Mouse (Mus musculus) right cerebral cortex, postnatal 14 days (tissue): ENCODE results near the gene Dop1a.

Experiments used
- DNase-seq: peaks from one replicate; pipeline ENCODE4 v3.0.0; 2022

Gene Dop1a

DNA sequence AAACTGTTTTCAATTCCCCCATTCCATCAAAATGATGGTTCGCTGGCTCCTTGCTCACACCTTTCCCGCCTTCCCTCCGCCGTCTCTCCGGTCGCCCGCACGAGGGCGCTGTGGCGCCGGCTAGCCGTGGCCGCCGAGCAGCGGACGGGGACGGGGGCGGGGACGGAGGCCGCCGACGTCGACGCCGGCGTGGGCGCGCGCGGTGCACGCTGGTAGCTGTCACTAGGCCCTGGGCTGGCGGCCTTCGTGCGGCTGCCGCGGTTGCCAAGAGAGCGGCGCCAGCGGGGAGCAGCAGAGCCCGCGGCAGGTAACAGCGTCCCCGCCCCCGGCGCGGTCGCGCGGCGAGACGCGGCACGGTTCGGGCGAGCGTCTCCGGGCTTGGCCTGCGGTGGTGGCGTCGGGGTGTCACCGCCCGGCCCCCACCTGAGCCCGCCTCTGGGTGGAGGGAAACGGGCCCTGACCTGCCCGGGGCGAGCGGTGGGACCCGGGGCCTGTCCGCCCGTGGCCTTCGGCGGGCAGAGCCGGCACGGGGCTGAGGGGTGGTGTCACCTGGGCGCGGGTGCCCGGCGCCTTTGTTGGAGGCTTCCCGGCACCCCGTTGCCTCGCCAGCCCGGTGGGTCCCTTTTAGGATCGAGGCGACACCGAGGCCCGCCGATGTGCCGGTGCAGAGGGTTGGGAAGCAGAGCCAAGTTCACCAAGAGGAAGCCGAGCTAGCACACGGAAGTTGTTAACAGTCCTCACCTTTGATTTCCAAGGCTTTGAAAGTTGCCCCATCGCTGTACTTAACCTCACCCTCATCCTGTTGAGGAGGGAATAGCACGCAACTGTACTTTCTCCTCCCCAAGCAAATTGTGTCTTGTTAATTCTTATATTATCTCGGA lies at the start of gene Dop1a:
Gene Dop1a (plus strand): TSS at position 165 of the 881 bp plus-strand sequence.
- DNase-seq, result peak; percentile 92

DNA sequence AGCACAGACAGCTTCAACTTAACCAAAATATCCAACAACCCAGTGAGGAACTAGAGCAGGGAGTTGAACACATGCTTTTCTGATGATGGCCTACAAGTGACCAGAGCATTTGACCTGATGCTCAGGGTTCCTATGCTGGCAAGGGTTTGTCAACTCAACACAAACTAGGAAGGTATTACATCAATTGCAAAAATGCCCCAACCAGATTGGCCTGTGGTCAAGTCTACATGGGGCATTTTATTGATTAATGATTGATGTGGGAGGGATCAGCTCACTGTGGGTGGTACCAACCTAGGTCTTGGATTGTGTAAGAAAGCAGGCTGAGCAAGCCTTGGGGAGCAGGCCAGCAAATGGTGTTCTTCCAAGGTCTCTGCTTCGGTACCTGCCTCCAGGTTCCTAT lies 49.0 kb upstream of the Dop1a start:
- DNase-seq, result no peak

DNA sequence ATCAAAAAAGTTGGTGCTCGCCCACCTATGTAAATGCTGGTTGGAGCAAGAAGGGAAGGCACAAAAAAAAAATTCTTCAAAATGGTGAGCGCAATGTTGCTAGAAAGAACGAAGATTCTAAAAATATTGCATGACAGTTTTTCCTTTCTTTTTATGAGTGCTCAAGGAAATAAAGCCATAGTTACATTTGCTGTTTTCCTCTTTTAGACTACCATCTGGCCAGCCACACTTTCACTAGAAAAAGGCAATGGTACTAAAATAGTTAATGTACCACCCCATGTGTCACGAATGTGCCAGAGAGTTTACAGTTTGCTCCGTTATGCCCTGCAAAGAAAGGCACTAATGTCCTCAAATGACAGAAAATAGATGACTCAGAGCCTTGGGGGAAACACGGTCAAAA lies 47.6 kb upstream of the Dop1a start:
- no peak for DNase-seq

DNA sequence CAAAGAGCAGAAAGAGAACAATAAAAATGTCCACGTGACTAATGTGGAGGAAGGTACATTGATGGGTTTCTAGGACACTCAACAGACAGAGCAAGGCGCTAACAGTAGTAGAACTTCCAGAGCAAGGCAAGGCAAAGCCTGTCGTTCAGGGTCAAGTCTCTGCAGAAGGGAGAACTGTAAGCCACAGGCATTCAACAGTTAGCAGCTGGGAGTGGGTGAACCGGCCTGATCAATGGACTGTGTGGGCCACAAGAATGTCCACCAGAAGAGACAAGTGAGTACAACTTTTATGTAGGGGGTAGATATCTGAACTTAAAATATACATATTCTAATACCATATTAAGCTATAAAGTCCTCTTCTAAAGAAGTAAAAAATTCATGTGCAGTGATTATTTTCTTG lies 43.6 kb upstream of the Dop1a start:
- DNase-seq, result no peak

DNA sequence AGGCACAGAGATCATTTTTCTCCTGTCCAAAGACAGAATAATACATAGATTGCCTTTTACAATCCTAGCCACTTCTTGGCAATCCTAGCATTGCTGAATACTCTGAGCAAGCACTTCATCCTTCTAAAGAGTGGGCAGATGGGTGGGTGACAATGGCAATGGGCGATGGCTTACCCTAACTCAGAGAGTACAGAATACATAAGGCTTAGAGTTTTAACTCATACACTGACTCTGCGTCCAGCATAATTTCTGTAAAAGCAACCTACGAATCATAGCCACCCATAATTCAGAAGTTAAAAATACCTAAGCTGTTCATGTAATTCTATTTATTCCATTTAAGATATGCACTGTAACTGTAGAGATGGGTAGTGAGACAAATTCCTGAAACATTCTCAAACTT lies 31.4 kb upstream of the Dop1a start:
- DNase-seq, result no peak

DNA sequence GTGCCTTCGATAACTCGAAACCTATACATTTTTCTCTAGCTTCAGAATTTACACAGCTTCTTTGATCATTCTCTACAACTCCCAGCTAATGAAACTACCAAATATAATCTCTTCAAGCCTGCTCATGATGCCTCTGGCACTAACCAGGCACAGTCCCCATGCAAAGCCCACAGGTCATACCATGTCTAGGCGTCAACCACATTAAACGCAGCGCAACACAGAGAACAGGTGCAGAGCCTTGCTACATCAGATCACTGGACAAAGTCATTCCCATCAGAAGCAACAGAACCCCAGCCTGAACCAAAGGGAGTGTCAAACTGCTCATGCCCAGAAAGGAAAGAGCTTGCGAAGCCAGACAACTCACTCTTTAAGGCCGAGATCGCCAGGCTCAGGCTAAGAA lies 30.3 kb upstream of the Dop1a start:
- no peak for DNase-seq

DNA sequence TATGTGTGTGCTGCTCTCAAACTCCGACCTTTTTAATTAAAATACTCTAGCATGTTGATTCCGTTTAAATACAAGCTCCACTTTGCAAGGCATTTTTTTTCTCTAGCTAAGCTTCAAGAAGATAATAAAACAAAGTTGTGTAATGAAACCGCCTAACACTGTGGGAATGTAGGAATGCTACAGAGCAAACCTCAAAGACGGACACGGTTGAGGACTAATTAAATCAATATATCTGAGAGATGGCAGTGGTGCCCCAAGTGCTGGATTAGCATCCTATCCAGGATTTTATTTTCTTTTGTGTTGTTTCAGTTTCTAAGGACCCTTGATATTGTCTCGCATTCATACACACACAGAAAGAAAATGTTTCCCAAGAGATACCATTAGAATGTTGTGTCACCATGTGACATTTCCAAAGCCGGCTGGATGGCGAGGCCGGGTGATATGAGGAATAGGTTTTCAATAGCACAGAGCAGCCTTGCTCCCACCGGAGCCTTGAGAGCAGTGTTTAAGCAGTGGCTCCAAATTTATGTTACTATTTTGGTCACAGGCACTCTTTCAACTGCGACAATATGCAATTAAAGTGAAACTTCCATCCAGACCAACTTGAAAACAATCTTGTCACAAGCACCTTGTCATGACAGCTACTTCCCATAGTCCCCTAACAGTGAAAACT lies 28.5 kb upstream of the Dop1a start:
- no peak for DNase-seq

DNA sequence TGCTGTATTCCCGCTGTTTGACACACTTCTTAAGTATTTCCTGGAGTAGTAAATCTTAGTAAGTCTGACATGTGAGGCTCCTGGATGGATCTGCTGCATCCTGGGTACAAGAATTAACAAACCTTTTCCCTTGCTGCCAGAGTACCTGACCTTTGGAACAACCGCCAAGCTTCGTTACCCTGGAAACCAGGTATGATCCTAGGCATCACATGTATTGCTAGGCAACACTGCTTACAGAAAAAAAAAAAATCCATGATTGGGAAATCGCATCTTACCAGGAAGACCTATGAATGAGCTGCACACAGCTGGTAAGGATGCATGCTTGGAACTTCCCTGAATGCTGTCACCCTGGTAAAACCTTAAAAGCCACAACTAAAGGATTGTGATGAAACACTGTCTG lies 24.7 kb upstream of the Dop1a start:
- DNase-seq, result no peak

DNA sequence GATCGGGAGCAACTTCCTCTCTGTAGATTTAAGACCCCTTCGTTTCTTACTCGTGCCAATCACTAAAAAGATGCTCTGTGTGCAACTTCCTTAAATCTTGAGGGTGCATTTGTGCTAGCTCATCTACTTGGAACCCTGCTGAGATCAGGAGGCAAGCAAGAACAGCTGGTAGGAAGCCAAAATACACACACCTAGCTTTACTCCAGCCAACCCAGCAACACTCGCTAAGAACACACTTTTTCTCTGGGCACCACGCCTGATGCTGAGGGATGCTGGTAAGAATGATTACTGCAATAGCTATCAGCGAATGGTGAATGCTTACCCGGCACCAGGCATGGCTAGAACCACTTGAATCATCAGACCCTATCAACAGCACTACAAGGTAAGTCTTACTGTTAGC lies 20.1 kb upstream of the Dop1a start:
- DNase-seq, result no peak

DNA sequence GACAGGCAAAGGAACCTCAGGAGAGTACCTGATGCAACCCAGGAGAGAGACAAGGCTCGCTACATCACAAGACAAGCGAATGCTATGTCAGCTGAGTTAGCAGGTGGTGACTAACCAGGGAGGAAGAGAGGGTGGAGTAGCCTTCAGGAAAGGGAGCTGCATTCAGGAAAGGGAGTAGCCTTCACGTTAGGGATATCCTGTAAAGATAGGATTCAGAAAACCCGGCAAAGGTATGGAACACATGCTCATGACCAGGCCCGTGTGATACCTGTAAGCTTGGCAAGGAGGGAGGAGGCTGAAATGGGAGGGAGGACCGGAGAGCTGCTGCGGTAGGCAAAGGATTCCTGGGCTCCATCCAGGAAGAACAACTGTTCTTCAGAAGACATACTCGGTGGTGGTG lies 19.5 kb upstream of the Dop1a start:
- no peak for DNase-seq

DNA sequence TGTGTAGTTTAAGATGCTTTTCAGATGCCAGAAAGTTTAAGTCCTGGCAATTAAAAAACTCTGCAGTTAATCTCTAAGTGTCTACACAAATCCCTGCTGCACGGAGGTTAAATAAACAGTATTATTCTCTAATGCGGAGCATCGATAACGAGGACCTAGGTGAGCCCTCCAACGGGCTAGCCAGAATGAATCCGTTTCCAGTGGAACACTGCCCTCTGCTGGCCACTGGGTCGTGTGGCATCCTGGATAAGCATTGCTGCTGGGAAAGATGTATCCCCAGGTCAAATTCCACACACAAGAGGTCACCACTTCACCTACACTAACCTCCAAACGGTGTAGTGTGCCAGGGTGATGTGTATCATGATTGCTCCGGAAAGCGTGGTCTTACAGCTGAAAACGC lies 17.4 kb upstream of the Dop1a start:
- peak; percentile 81 for DNase-seq

DNA sequence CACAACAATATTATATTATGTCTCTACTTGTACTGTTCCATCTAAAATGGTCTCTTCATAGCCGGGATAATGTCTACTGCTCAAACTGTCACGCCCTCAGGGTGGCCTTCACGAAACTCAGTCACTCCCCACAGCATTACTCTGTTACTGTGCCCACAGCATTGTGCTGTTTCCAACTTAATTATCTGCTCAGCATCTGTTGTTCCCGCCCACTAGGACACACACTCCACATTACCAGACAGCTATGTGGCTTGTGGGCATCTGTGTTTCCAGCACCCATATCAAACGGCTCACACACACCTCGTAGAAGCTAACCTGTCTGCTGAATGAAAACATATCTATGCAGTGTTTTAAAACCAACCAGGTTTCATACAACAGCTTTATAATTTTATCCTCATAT lies 15.9 kb upstream of the Dop1a start:
- no peak for DNase-seq

DNA sequence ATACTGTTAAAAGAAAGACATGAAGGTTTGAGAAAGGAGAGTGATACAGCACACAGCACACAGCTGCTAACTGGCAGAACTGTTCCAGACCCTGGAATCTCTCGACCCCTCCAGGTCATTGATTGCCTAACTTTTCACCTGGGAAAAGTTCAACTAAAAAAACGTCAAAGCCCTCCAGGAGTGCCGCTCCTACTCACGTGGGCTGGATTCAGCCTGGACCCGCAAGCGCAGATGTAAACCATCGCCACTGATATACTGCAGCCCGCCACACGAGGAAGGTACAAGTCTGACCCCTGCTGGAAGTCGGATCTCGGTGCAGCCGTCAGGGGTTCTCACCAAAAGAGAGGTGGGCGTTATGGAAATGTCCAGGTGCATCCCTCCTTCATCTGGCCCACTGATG lies 15.3 kb upstream of the Dop1a start:
- DNase-seq, result peak; percentile 65

DNA sequence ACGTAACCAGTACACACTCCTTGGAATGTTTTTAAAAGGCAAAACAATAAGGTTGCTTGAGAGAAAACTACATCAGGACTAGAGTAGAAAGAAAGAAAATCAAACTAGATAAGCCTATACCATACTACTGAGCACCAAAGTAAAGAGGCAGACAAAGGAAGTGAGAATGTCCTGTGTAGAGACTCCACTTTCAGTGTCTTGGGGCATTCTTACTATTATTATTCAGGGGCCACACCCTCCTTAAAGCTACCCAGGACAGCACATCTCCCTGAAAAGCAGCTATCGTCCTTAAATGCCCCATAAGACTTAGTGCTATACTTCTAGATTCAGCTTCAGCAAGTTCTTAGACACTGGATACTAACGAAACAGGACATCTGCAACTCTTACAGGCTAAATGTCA lies 13.3 kb upstream of the Dop1a start:
- no peak for DNase-seq

DNA sequence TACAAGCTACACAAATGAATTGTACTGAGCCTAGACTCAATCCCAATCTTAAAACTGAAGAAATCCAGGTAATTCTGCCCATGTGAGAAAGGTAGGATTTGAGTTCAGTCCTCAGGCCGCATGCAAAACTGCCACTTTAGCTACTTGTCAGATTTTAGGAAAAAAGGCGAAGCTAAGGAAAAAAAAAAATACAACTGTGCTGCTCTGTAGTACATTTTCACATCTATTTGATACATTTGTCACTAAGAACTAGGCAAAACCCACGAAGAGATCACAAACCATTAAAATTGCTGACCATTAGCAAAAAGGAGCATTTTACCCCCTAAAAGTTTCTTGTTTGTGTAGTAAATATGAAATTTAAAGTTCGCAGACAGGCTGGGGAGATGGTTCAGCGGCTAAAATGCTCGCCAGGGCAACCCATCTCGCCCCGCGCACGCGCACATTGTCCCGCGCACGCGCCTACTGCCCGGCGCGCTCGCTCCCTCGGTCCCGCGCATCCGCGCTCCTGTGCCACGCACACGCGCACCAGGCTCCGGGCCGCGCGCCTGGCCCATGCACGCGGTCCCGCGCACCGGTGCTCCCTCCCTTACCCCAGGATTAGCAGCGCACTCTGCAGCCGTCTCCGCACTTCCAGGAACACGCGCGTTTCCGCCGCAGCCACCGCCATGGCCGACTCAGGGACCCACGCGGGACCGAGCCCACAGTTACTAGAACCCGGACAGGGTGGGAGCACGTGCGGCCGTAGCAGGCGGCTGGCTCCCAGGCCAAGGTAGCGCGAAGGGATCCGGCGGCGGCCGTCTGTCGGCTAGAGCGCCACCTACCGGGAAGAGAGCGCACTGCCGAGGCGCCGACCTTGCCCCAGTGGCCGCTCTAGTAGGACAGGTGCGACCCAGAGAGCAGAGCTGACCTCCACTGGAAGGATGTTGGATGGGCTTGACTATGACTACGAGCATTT lies 2.5 kb upstream of the Dop1a start, which contains the start of gene Ube2cbp:
Gene Ube2cbp (minus strand): TSS at position 800 of the 955 bp plus-strand sequence.
- peak; percentile 89 for DNase-seq

DNA sequence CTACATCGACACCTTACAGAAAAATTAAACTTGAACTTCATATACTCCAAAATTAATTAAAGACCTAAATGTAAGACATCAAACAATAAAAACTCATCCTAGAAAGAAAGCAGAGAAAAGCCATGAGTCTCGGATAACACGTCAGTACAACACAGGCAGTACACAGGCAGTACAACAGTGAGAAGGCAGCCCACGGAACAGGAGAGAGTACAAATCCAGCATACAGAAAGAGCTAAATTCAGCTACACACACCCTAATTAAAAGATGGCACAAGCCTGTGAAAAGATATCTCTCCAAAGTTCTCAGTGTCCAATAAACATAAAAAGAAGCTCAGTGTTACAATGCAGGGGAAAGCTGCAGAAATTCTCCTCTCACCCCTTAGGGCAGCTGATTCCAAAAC lies 9.0 kb downstream of the Dop1a start:
- no peak for DNase-seq

DNA sequence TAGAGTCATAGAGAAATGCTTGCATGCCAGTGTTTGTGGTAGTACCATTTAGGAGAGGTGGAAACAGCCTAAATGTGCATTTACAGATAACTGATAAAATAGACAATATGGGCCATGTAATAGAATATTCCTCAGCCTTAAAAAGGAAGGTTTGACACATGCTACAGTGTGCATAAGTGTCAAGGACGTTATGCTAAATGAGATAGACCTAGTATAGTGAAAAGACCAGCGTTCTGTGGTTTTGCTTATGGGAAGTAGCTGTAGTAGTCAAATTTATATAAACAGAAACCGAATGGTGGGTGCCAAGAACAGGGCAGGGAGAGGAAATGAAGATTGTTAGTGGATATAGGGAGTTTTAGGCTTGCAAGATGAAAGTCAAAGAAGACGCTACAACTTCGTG lies 9.8 kb downstream of the Dop1a start:
- no peak for DNase-seq

DNA sequence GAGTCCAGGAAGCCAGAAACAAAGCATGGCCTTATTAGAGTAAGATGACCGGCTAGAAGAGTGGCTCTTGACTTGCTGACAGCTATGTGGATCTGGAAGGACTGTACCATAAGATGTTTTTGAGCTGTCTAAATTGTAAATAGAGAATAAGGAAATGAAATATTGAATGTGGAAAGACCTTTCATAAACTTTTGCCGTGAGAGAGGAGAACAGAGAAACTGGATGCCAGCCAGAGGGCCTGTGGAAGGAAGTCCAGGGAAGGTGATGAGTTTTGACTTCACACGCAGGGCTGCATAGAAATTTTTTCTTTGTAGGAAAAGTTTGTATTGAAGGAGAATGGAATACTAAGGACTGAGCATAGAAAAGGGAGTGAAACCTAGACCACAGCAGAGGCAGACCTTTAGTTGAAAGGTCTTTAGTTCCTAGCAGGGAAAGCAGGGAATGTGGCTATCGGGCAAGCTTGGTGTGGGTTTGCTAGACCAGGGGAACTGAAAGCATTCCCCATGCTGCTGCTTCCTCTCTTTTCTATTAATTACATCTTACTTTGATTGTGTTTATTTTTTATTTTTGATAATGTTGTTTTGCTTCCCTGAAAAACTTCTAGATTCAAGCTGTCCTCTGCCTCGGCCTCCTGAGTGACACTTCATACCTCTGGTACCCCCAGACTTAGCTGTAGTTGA lies 11.6 kb downstream of the Dop1a start:
- DNase-seq, result no peak

DNA sequence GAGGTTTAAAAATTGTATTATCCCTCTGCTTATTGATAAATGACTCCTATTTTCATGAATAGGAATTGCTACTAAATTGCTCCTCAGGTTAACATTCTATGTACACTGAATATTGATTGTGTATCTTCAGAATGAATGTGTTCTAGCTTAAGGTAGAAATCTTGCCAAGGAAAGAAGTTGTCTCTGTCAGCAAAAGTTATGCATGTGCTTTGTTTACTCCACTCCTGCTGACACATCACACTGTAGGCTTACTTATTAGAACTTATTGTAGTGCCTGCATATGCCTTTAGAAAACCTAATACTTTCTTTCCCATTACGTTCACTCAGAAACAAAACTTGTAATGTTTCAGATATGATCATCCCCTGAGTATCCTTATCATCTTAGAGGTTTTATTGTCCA lies 15.3 kb downstream of the Dop1a start:
- no peak for DNase-seq

DNA sequence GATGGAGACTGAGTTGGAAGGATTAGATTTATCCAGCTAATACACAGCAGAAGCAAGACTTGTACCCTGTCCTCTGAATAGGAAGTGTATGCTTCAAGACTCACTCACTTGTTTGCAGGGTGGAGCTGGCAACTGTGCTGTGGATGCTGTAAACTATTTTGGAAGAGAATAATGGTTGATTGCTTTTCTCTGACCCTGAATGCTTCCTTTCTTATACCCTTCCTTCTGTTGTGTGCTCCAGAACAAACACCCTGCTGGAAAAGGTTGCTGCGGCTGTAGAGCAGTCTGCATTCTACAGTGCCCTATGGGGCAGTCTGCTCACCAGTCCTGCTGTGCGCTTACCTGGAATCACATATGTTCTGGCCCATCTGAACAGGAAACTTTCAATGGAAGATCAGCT lies 24.8 kb downstream of the Dop1a start:
- no peak for DNase-seq

DNA sequence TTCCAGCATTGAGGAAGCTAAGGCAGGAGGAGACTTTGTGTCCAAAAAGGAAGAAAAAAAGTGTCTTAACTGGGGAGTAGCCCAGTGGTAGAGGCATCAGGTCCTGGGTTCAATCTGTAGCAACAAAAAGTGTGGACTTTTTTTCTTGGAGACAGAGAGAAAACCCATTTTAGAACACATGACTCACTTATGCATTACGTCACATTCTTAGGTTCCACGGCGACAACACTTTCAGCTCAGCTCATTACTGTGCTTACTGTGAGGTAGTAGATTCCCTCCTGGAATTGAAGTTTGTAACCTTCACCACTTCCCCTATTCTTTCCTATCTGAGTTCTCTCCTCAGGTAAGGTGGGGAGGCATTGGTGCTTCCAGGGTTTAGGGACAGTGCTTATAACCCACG lies 29.3 kb downstream of the Dop1a start:
- DNase-seq, result no peak

DNA sequence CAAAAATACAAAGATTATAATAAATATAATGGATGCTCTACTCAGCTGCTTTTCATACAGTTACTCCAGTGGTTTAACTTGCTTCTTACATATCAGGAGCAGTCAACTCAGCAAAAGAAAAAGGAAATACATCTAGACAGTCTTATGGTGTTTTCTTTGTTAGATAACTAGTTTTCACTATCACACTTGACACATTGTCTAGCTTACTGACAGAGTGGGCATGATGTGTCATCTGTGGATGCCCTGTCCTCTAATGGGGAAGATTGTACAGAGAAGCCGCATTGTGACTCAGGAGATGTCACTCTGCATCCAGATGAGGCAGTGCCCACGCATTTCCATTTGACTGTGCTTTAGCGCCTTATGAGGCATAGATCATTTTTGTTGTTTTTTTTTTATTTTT lies 32.1 kb downstream of the Dop1a start:
- DNase-seq, result no peak

DNA sequence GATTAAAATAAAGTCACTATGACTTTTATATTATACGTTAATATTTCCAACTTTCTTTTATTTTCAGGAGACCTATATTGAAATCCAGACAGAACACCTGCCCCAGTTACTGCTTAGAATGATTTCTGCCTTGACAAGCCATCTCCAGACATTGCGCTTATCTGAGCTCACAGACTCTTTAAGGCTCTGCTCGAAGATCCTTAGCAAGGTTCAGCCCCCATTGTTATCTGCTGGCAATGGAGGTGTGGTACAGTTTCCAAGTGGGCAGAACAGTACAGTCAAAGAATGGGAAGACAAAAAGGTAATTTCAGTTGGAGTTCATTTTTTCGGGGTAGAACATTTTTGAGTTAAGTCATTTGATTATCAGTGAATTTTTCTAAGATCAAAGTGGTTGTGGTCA lies 40.5 kb downstream of the Dop1a start:
- no peak for DNase-seq
